Mouse (Mus musculus) megakaryocyte, embryonic 14.5 days (primary cell): Measurements from ENCODE around the gene Cryl1.

Source experiments
- FLI1 ChIP-seq: IDR thresholded peaks from 2 replicates; pipeline ENCODE4 v1.6.1; 2012; ENCODE audit warnings: low read length, inconsistent platforms, mixed read lengths
- GATA1 ChIP-seq: IDR thresholded peaks from 3 replicates; pipeline ENCODE4 v1.6.1; 2012; ENCODE audit warnings: mixed read lengths, low read length, inconsistent platforms, borderline replicate concordance

GRCm38 (mm10) chr14:57283816-57284215, 114.5 kb downstream of the Cryl1 start:
- TF ChIP-seq GATA1, result no peak
- no peak for TF ChIP-seq FLI1
